Mouse (Mus musculus) limb, embryonic 11.5 days (tissue): ENCODE measurements around the gene Per2. TPM values are rescaled to one million over a fixed set of nuclear protein-coding genes. Genes with fewer than 3 reads are reported as not detected.

ENCODE experiments used
- ATAC-seq: fragments of 200-750 bp; cut with Nextera tagmentation; 2 replicates; pipeline ENCODE4 v1.8.0; 2017; ENCODE audit warnings: low read depth; ENCODE audit not compliant: insufficient number of reproducible peaks, low FRiP score, low TSS enrichment
- DNase-seq: peaks from one replicate; pipeline ENCODE4 v3.0.0-alpha.2; 2015; ENCODE audit warnings: low spot score
- H3K27ac ChIP-seq: fragments of 300-500 bp; sonication (generic); replicated peaks from 2 replicates; pipeline ENCODE4 v1.5.1; 2014; ENCODE audit warnings: low read depth, mild to moderate bottlenecking, low read length
- H3K27me3 ChIP-seq: fragments of 300-500 bp; sonication (generic); 2 replicates; pipeline ENCODE4 v1.6.1; 2014; ENCODE audit warnings: mild to moderate bottlenecking, low read length, mixed read lengths; ENCODE audit not compliant: control insufficient read depth, insufficient read depth
- H3K36me3 ChIP-seq: fragments of 300-500 bp; sonication (generic); 2 replicates; pipeline ENCODE4 v1.6.1; 2014; ENCODE audit warnings: mild to moderate bottlenecking, low read length, moderate library complexity, mixed read lengths; ENCODE audit not compliant: control insufficient read depth, insufficient read depth
- H3K4me1 ChIP-seq: fragments of 300-500 bp; sonication (generic); 2 replicates; pipeline ENCODE4 v1.6.1; 2014; ENCODE audit warnings: low read length, mixed read lengths; ENCODE audit not compliant: control insufficient read depth, insufficient read depth
- H3K4me2 ChIP-seq: fragments of 300-500 bp; sonication (generic); 2 replicates; pipeline ENCODE4 v1.6.1; 2014; ENCODE audit warnings: low read depth, mild to moderate bottlenecking, moderate library complexity; ENCODE audit not compliant: severe bottlenecking
- H3K4me3 ChIP-seq: fragments of 300-500 bp; sonication (generic); 2 replicates; pipeline ENCODE4 v1.5.1; 2014; ENCODE audit warnings: low read depth, low read length
- H3K9ac ChIP-seq: fragments of 300-500 bp; sonication (generic); 2 replicates; pipeline ENCODE4 v1.6.1; 2014; ENCODE audit warnings: mild to moderate bottlenecking, low read length
- H3K9me3 ChIP-seq: fragments of 300-500 bp; sonication (generic); 2 replicates; pipeline ENCODE4 v1.6.1; 2016; ENCODE audit warnings: low read length; ENCODE audit not compliant: control insufficient read depth
- WGBS: fragments of 180-500 bp; shearing (Covaris S2); extraction: QIAGEN DNeasy Blood & Tissue Kit; methylation state at CpG from one replicate; pipeline ENCODE4 v1.1.7; 2014; 5-methylcytosine and 5-hydroxymethylcytosine counted together
- polyA plus RNA-seq: library from polyadenylated mRNA; unstranded; fragments of >200 nt; fragmentation: Nextera tagmentation; extraction: Ambion mirVana; gene quantifications from 2 replicates; pipeline ENCODE4 v1.2.1, GENCODE M21; 2014

Gene Per2
- polyA plus RNA-seq, 1 experiment from 2014 or later = 1.4 TPM

GRCm38 (mm10) chr1:91446511-91446910 is 12.6 kb downstream of the Per2 start:
- H3K9ac ChIP-seq = no peak overlapping the region
- DNase-seq = no peak
- WGBS = 95% methylated on average over 4 of the region's 4 CpGs
- H3K27ac ChIP-seq = no peak overlapping the region
- no peak overlapping the region for H3K4me3 ChIP-seq
- H3K27me3 ChIP-seq = no peaks in the 10 kb centered on the region
- H3K4me1 ChIP-seq = no peaks in the 10 kb centered on the region
- peaks cover 3% of the 10 kb centered on the region; the same call in 1 of the 2 replicates for H3K36me3 ChIP-seq
- ATAC-seq = no peak
- H3K4me2 ChIP-seq = no peak overlapping the region
- H3K9me3 ChIP-seq = peaks cover 4% of the 10 kb centered on the region; the same call in 1 of the 2 replicates

GRCm38 (mm10) chr1:91446060-91446459 is 13.1 kb downstream of the Per2 start:
- H3K9me3 ChIP-seq = peaks cover 4% of the 10 kb centered on the region; the same call in 1 of the 2 replicates
- ATAC-seq = no peak

GRCm38 (mm10) chr1:91444841-91445830 is 14.0 kb downstream of the Per2 start:
- no peak overlapping the region for H3K9ac ChIP-seq
- no peaks in the 10 kb centered on the region for H3K4me1 ChIP-seq
- DNase-seq (no peak), ATAC-seq (no peak)
- no peak overlapping the region for H3K27ac ChIP-seq
- no peak overlapping the region for H3K4me2 ChIP-seq
- peaks cover 3% of the 10 kb centered on the region; the same call in 1 of the 2 replicates for H3K36me3 ChIP-seq
- no peak overlapping the region for H3K4me3 ChIP-seq
- H3K27me3 ChIP-seq = no peaks in the 10 kb centered on the region
- WGBS = 91% methylated on average over 17 of the region's 17 CpGs
- peaks cover 4% of the 10 kb centered on the region; the same call in 1 of the 2 replicates for H3K9me3 ChIP-seq

More at GRCm38 (mm10) chr1:91446060-91446459, 13.1 kb downstream of the Per2 start:
- DNase-seq = no peak
- WGBS = 78% methylated on average over 8 of the region's 8 CpGs
- Histone ChIP-seq H3K4me1 (no peaks in the 10 kb centered on the region), H3K4me2 (no peak overlapping the region), H3K4me3 (no peak overlapping the region), H3K9ac (no peak overlapping the region), H3K27ac (no peak overlapping the region), H3K27me3 (no peaks in the 10 kb centered on the region), H3K36me3 (peaks cover 3% of the 10 kb centered on the region; the same call in 1 of the 2 replicates)

- H3K27me3 ChIP-seq = no peaks in the 10 kb centered on the region
- H3K4me1 ChIP-seq = no peaks in the 10 kb centered on the region
- peaks cover under 1% of the 10 kb centered on the region; the same call in 1 of the 2 replicates for H3K36me3 ChIP-seq
- no peak overlapping the region for H3K4me3 ChIP-seq
- peaks cover 4% of the 10 kb centered on the region; the same call in 1 of the 2 replicates for H3K9me3 ChIP-seq
- no peak for DNase-seq
- H3K4me2 ChIP-seq = no peak overlapping the region
- ATAC-seq = no peak
- no peak overlapping the region for H3K9ac ChIP-seq
- no peak overlapping the region for H3K27ac ChIP-seq
- 88% methylated on average over 6 of the region's 7 CpGs for WGBS
Observed at GRCm38 (mm10) chr1:91442350-91442990, 16.7 kb downstream of the Per2 start.

GRCm38 (mm10) chr1:91441855-91442254 is 17.3 kb downstream of the Per2 start:
- DNase-seq = no peak
- Histone ChIP-seq H3K4me1 (no peaks in the 10 kb centered on the region), H3K27me3 (no peaks in the 10 kb centered on the region), H3K9me3 (no peaks in the 10 kb centered on the region), H3K36me3 (no peaks in the 10 kb centered on the region), H3K27ac (no peak overlapping the region), H3K9ac (no peak overlapping the region), H3K4me3 (no peak overlapping the region), H3K4me2 (no peak overlapping the region)
- ATAC-seq = no peak
- WGBS = 97% methylated on average over 3 of the region's 3 CpGs

- Histone ChIP-seq H3K9me3 (no peaks in the 10 kb centered on the region), H3K9ac (no peak overlapping the region), H3K36me3 (no peaks in the 10 kb centered on the region), H3K4me2 (no peak overlapping the region), H3K4me3 (no peak overlapping the region), H3K4me1 (no peaks in the 10 kb centered on the region), H3K27me3 (no peaks in the 10 kb centered on the region), H3K27ac (no peak overlapping the region)
- ATAC-seq (no peak), DNase-seq (no peak)
- 91% methylated on average over 8 of the region's 8 CpGs for WGBS
Observed at GRCm38 (mm10) chr1:91439776-91440175, 19.3 kb downstream of the Per2 start.

- Histone ChIP-seq H3K27me3 (no peaks in the 10 kb centered on the region), H3K4me1 (no peaks in the 10 kb centered on the region), H3K27ac (no peak overlapping the region), H3K9me3 (no peaks in the 10 kb centered on the region), H3K4me2 (no peak overlapping the region), H3K4me3 (no peak overlapping the region), H3K36me3 (no peaks in the 10 kb centered on the region), H3K9ac (no peak overlapping the region)
- ATAC-seq (no peak), DNase-seq (no peak)
- WGBS = 80% methylated on average over 7 of the region's 7 CpGs
Observed at GRCm38 (mm10) chr1:91437573-91437972, 21.6 kb downstream of the Per2 start.

- Histone ChIP-seq H3K4me3 (no peak overlapping the region), H3K27me3 (no peaks in the 10 kb centered on the region), H3K4me2 (no peak overlapping the region), H3K36me3 (no peaks in the 10 kb centered on the region), H3K9ac (no peak overlapping the region), H3K4me1 (no peaks in the 10 kb centered on the region), H3K9me3 (no peaks in the 10 kb centered on the region), H3K27ac (no peak overlapping the region)
- no peak for DNase-seq
- ATAC-seq = no peak
- WGBS = 92% methylated on average over 3 of the region's 3 CpGs
Observed at GRCm38 (mm10) chr1:91437083-91437400, 22.1 kb downstream of the Per2 start.
